Mouse (Mus musculus) embryonic facial prominence, embryonic 12.5 days (tissue): Measurements from ENCODE around the gene Topbp1. TPM values are rescaled to one million over a fixed set of nuclear protein-coding genes. Genes with fewer than 3 reads are reported as not detected.

Source experiments
- ATAC-seq: fragments of 200-750 bp; cut with Nextera tagmentation; 2 replicates; pipeline ENCODE4 v1.8.0; 2017; ENCODE audit not compliant: insufficient number of reproducible peaks, insufficient read depth, low FRiP score, low TSS enrichment
- H3K27ac ChIP-seq: fragments of 300-500 bp; sonication (generic); 2 replicates; pipeline ENCODE4 v1.5.1; 2016; ENCODE audit warnings: mild to moderate bottlenecking
- H3K27me3 ChIP-seq: fragments of 300-500 bp; sonication (generic); 2 replicates; pipeline ENCODE4 v1.6.1; 2016; ENCODE audit warnings: mild to moderate bottlenecking, moderate library complexity
- H3K36me3 ChIP-seq: fragments of 300-500 bp; sonication (generic); 2 replicates; pipeline ENCODE4 v1.6.1; 2016; ENCODE audit warnings: mild to moderate bottlenecking
- H3K4me1 ChIP-seq: fragments of 300-500 bp; sonication (generic); 2 replicates; pipeline ENCODE4 v1.6.1; 2016
- H3K4me2 ChIP-seq: fragments of 300-500 bp; sonication (generic); replicated peaks from 2 replicates; pipeline ENCODE4 v1.6.1; 2016; ENCODE audit warnings: mild to moderate bottlenecking, moderate library complexity
- H3K4me3 ChIP-seq: fragments of 300-500 bp; sonication (generic); 2 replicates; pipeline ENCODE4 v1.5.1; 2016; ENCODE audit warnings: mild to moderate bottlenecking
- H3K9ac ChIP-seq: fragments of 300-500 bp; sonication (generic); 2 replicates; pipeline ENCODE4 v1.6.1; 2016; ENCODE audit warnings: mild to moderate bottlenecking, moderate library complexity
- H3K9me3 ChIP-seq: fragments of 300-500 bp; sonication (generic); 2 replicates; pipeline ENCODE4 v1.6.1; 2016; ENCODE audit warnings: mild to moderate bottlenecking, moderate library complexity
- WGBS: fragments of 180-500 bp; shearing (Covaris S2); methylation state at CpG from one replicate; pipeline ENCODE4 v1.1.7; 2016; 5-methylcytosine and 5-hydroxymethylcytosine counted together
- polyA plus RNA-seq: library from polyadenylated mRNA; unstranded; fragments of >200 nt; fragmentation: Nextera tagmentation; extraction: Ambion mirVana; gene quantifications from 2 replicates; pipeline ENCODE4 v1.2.1, GENCODE M21; 2016

The Topbp1 gene
- polyA plus RNA-seq, 1 experiment from 2014 or later, result 77.3 TPM

GRCm38 (mm10) chr9:103357893-103358292 is 52.9 kb downstream of the Topbp1 start:
- no peak for ATAC-seq
- no peak overlapping the region for H3K27ac ChIP-seq
- H3K9ac ChIP-seq, result no peak overlapping the region
- peaks cover 53% of the 10 kb centered on the region for H3K36me3 ChIP-seq
- no peaks in the 10 kb centered on the region for H3K4me1 ChIP-seq
- no peak overlapping the region for H3K4me2 ChIP-seq
- H3K9me3 ChIP-seq, result no peaks in the 10 kb centered on the region
- H3K4me3 ChIP-seq, result no peak overlapping the region
- H3K27me3 ChIP-seq, result no peaks in the 10 kb centered on the region

GRCm38 (mm10) chr9:103358545-103358944 is 53.5 kb downstream of the Topbp1 start:
- no peaks in the 10 kb centered on the region for H3K9me3 ChIP-seq
- no peak overlapping the region for H3K4me2 ChIP-seq
- H3K27me3 ChIP-seq, result no peaks in the 10 kb centered on the region
- no peak overlapping the region for H3K9ac ChIP-seq
- peaks cover 53% of the 10 kb centered on the region for H3K36me3 ChIP-seq
- no peak overlapping the region for H3K27ac ChIP-seq
- peaks cover 6% of the 10 kb centered on the region; the same call in 1 of the 2 replicates for H3K4me1 ChIP-seq
- 81% methylated on average over 4 of the region's 4 CpGs for WGBS
- H3K4me3 ChIP-seq, result no peak overlapping the region
- no peak for ATAC-seq

GRCm38 (mm10) chr9:103360642-103361041 is 55.6 kb downstream of the Topbp1 start:
- no peak overlapping the region for H3K4me2 ChIP-seq
- no peaks in the 10 kb centered on the region for H3K9me3 ChIP-seq
- no peak overlapping the region for H3K4me3 ChIP-seq
- no peak overlapping the region for H3K9ac ChIP-seq
- no peak for ATAC-seq
- H3K4me1 ChIP-seq, result peaks cover 6% of the 10 kb centered on the region; the same call in 1 of the 2 replicates
- 75% methylated on average over 2 of the region's 2 CpGs for WGBS
- H3K27ac ChIP-seq, result no peak overlapping the region
- peaks cover 53% of the 10 kb centered on the region for H3K36me3 ChIP-seq
- H3K27me3 ChIP-seq, result no peaks in the 10 kb centered on the region

GRCm38 (mm10) chr9:103363088-103363487 is 58.1 kb downstream of the Topbp1 start:
- WGBS, result 60% methylated on average over 6 of the region's 6 CpGs
- Histone ChIP-seq H3K4me2 (peak overlapping the region; percentile 71), H3K27ac (no peak overlapping the region), H3K4me1 (peaks cover 14% of the 10 kb centered on the region), H3K36me3 (peaks cover 34% of the 10 kb centered on the region), H3K9me3 (no peaks in the 10 kb centered on the region), H3K9ac (no peak overlapping the region), H3K27me3 (no peaks in the 10 kb centered on the region), H3K4me3 (peak overlapping the region; percentile 67)
- ATAC-seq, result no peak

- under 1% methylated on average over 21 of the region's 21 CpGs for WGBS
- Histone ChIP-seq H3K4me2 (peak overlapping the region; percentile 71), H3K27ac (peak overlapping the region; percentile 97; the same call in 1 of the 2 replicates), H3K4me1 (peaks cover 14% of the 10 kb centered on the region), H3K4me3 (peak overlapping the region; percentile 67), H3K27me3 (no peaks in the 10 kb centered on the region), H3K9me3 (no peaks in the 10 kb centered on the region), H3K9ac (peak overlapping the region; percentile 94), H3K36me3 (peaks cover 27% of the 10 kb centered on the region)
- ATAC-seq, result no peak
Observed at GRCm38 (mm10) chr9:103363730-103364417, 58.9 kb downstream of the Topbp1 start.

- 3% methylated on average over 78 of the region's 94 CpGs for WGBS
- peak overlapping the region; percentile 97 for H3K27ac ChIP-seq
Observed at GRCm38 (mm10) chr9:103364601-103365289, 59.7 kb downstream of the Topbp1 start.

GRCm38 (mm10) chr9:103365290-103366247 is 60.6 kb downstream of the Topbp1 start, which contains the start of gene Cdv3:
Gene Cdv3, minus strand, starts transcription at chr9:103365840.
- no peaks in the 10 kb centered on the region for H3K27me3 ChIP-seq
- peaks cover 10% of the 10 kb centered on the region for H3K36me3 ChIP-seq
- H3K4me1 ChIP-seq, result peaks cover 14% of the 10 kb centered on the region
- H3K9ac ChIP-seq, result peak within 1 kb of the TSS; percentile 94
- no peaks in the 10 kb centered on the region for H3K9me3 ChIP-seq
- H3K4me3 ChIP-seq, result peak within 1 kb of the TSS; percentile 67
- H3K4me2 ChIP-seq, result peak within 1 kb of the TSS; percentile 71
- ATAC-seq, result peak; percentile 95
- H3K27ac ChIP-seq, result peak within 1 kb of the TSS; percentile 97
- WGBS, result 2% methylated on average over 78 of the region's 95 CpGs

More at GRCm38 (mm10) chr9:103364601-103365289, 59.7 kb downstream of the Topbp1 start:
- no peaks in the 10 kb centered on the region for H3K27me3 ChIP-seq
- ATAC-seq, result peak; percentile 17
- peak overlapping the region; percentile 94 for H3K9ac ChIP-seq
- H3K4me2 ChIP-seq, result peak overlapping the region; percentile 71
- peaks cover 18% of the 10 kb centered on the region for H3K36me3 ChIP-seq
- H3K4me3 ChIP-seq, result peak overlapping the region; percentile 67
- H3K9me3 ChIP-seq, result no peaks in the 10 kb centered on the region
- H3K4me1 ChIP-seq, result peaks cover 14% of the 10 kb centered on the region

- Histone ChIP-seq H3K4me1 (peaks cover 14% of the 10 kb centered on the region), H3K27ac (peak overlapping the region; percentile 78), H3K4me2 (peak overlapping the region; percentile 52), H3K27me3 (no peaks in the 10 kb centered on the region), H3K9ac (peak overlapping the region; percentile 49), H3K9me3 (no peaks in the 10 kb centered on the region), H3K4me3 (peak overlapping the region; percentile 67), H3K36me3 (peaks cover 7% of the 10 kb centered on the region; the same call in 1 of the 2 replicates)
- WGBS, result 54% methylated on average over 9 of the region's 9 CpGs
- no peak for ATAC-seq
Observed at GRCm38 (mm10) chr9:103366356-103366755, 61.3 kb downstream of the Topbp1 start.

- 82% methylated on average over 4 of the region's 4 CpGs for WGBS
- H3K27me3 ChIP-seq, result no peaks in the 10 kb centered on the region
- H3K4me3 ChIP-seq, result no peak overlapping the region
- H3K36me3 ChIP-seq, result no peaks in the 10 kb centered on the region; the same call in 1 of the 2 replicates
- peaks cover 8% of the 10 kb centered on the region for H3K4me1 ChIP-seq
- H3K4me2 ChIP-seq, result no peak overlapping the region
- H3K27ac ChIP-seq, result no peak overlapping the region
- no peaks in the 10 kb centered on the region for H3K9me3 ChIP-seq
- no peak for ATAC-seq
- no peak overlapping the region for H3K9ac ChIP-seq
Observed at GRCm38 (mm10) chr9:103369951-103370350, 64.9 kb downstream of the Topbp1 start.

- no peaks in the 10 kb centered on the region for H3K9me3 ChIP-seq
- H3K4me3 ChIP-seq, result no peak overlapping the region
- H3K27ac ChIP-seq, result no peak overlapping the region
- no peaks in the 10 kb centered on the region; the same call in 1 of the 2 replicates for H3K36me3 ChIP-seq
- WGBS, result 74% methylated on average over 5 of the region's 5 CpGs
- H3K4me2 ChIP-seq, result no peak overlapping the region
- no peaks in the 10 kb centered on the region for H3K27me3 ChIP-seq
- peaks cover 6% of the 10 kb centered on the region; the same call in 1 of the 2 replicates for H3K4me1 ChIP-seq
- no peak overlapping the region for H3K9ac ChIP-seq
- no peak for ATAC-seq
Observed at GRCm38 (mm10) chr9:103372271-103373010, 67.4 kb downstream of the Topbp1 start.
